Mouse (Mus musculus): ENCODE measurements at regions not wholly inside any gene's neighbourhood (a gene's known extent, or its start where the extent isn't known, plus 50 kb on each side); places are given as distances from the start of the nearest gene placed in this dataset.

DNA sequence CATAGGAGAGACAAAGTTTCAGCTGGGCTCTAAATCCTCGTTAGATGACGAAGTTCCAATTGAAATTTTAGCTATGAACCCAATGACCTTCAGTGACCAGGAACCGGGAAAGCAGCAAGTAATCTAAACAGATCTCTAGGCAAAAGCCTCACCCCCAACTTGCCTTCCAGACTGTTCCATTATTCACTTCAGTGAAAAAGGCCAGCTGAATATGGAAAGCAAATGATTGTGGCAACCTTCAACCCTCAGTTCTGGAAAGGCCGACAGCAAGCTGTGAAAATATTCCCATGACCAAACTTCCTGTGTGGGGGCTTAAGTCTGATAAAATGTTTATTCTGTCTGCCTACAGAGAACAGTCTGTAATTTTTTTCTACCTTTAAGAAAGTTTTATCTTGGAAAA, 252.5 kb upstream of the Nrip1 start:
- TF ChIP-seq CTCF (IDR thresholded peaks at IDR 0.05; ENCODE audit: borderline replicate concordance, insufficient read depth, low read depth, low read length) (no peak), POLR2A (IDR thresholded peaks at IDR 0.05; ENCODE audit: borderline replicate concordance, insufficient read depth, low read length) (no peak)

Measured in cerebellum, adult 2 months (tissue).